Mouse (Mus musculus) neural tube, embryonic 13.5 days (tissue): ENCODE data around the gene Kcnn4. TPM values are rescaled to one million over a fixed set of nuclear protein-coding genes. Genes with fewer than 3 reads are reported as not detected.

Experiments used
- ATAC-seq: fragments of 200-750 bp; cut with Nextera tagmentation; 2 replicates; pipeline ENCODE4 v1.8.0; 2017; ENCODE audit warnings: low read depth, mild to moderate bottlenecking, moderate TSS enrichment, moderate library complexity
- H3K27ac ChIP-seq: fragments of 300-500 bp; sonication (generic); replicated peaks from 2 replicates; pipeline ENCODE4 v1.5.1; 2015; ENCODE audit warnings: moderate library complexity, mild to moderate bottlenecking, inconsistent platforms
- H3K27me3 ChIP-seq: fragments of 300-500 bp; sonication (generic); 2 replicates; pipeline ENCODE4 v1.6.1; 2015; ENCODE audit warnings: mild to moderate bottlenecking, inconsistent platforms
- H3K36me3 ChIP-seq: fragments of 300-500 bp; sonication (generic); 2 replicates; pipeline ENCODE4 v1.6.1; 2015; ENCODE audit warnings: mild to moderate bottlenecking, inconsistent platforms
- H3K4me1 ChIP-seq: fragments of 300-500 bp; sonication (generic); replicated peaks from 2 replicates; pipeline ENCODE4 v1.6.1; 2015; ENCODE audit warnings: inconsistent platforms
- H3K4me2 ChIP-seq: fragments of 300-500 bp; sonication (generic); 2 replicates; pipeline ENCODE4 v1.6.1; 2015; ENCODE audit warnings: inconsistent platforms, mild to moderate bottlenecking, moderate library complexity
- H3K4me3 ChIP-seq: fragments of 300-500 bp; sonication (generic); 2 replicates; pipeline ENCODE4 v1.5.1; 2015; ENCODE audit warnings: mild to moderate bottlenecking, inconsistent platforms
- H3K9ac ChIP-seq: fragments of 300-500 bp; sonication (generic); 2 replicates; pipeline ENCODE4 v1.6.1; 2015; ENCODE audit warnings: moderate library complexity, mild to moderate bottlenecking, inconsistent platforms
- H3K9me3 ChIP-seq: fragments of 300-500 bp; sonication (generic); 2 replicates; pipeline ENCODE4 v1.6.1; 2016; ENCODE audit warnings: inconsistent platforms
- WGBS: fragments of 180-500 bp; shearing (Covaris S2); methylation state at CpG from one replicate; pipeline ENCODE4 v1.1.7; 2015; 5-methylcytosine and 5-hydroxymethylcytosine counted together
- polyA plus RNA-seq: library from polyadenylated mRNA; unstranded; fragments of >200 nt; fragmentation: Nextera tagmentation; extraction: Ambion mirVana; gene quantifications from 2 replicates; pipeline ENCODE4 v1.2.1, GENCODE M21; 2015

The Kcnn4 gene
- polyA plus RNA-seq, 1 experiment from 2014 or later: 2.2 TPM

- Histone ChIP-seq H3K9me3 (no peaks in the 10 kb centered on the region), H3K4me1 (peaks cover 3% of the 10 kb centered on the region; the same call in 1 of the 2 replicates), H3K36me3 (no peaks in the 10 kb centered on the region), H3K27me3 (0 out of 2 replicates have a peak, but pooled peaks cover 5% of the 10 kb centered on the region), H3K4me2 (no peak overlapping the region), H3K9ac (no peak overlapping the region), H3K27ac (no peak overlapping the region), H3K4me3 (no peak overlapping the region)
- ATAC-seq: no peak
- 85% methylated on average over 16 of the region's 16 CpGs for WGBS
These were observed 12.8 kb downstream of the Kcnn4 start for GRCm38 (mm10) chr7:24382730-24383372.

GRCm38 (mm10) chr7:24384070-24384469 lies 14.0 kb downstream of the Kcnn4 start:
- no peak overlapping the region for H3K27ac ChIP-seq
- H3K9ac ChIP-seq: no peak overlapping the region
- no peaks in the 10 kb centered on the region for H3K4me1 ChIP-seq
- H3K36me3 ChIP-seq: no peaks in the 10 kb centered on the region
- no peak overlapping the region for H3K4me3 ChIP-seq
- no peaks in the 10 kb centered on the region for H3K9me3 ChIP-seq
- 67% methylated on average over 6 of the region's 6 CpGs for WGBS
- 0 out of 2 replicates have a peak, but pooled peaks cover 5% of the 10 kb centered on the region for H3K27me3 ChIP-seq
- H3K4me2 ChIP-seq: no peak overlapping the region
- ATAC-seq: no peak

- Histone ChIP-seq H3K4me3 (no peak overlapping the region), H3K9me3 (no peaks in the 10 kb centered on the region), H3K4me2 (peak overlapping the region; percentile 21; the same call in 1 of the 2 replicates), H3K4me1 (peaks cover 6% of the 10 kb centered on the region), H3K36me3 (no peaks in the 10 kb centered on the region), H3K27me3 (0 out of 2 replicates have a peak, but pooled peaks cover 5% of the 10 kb centered on the region), H3K9ac (no peak overlapping the region), H3K27ac (no peak overlapping the region)
- 0 out of 2 replicates have a peak, but pooled peaks have one; percentile 29 for ATAC-seq
- 9% methylated on average over 11 of the region's 11 CpGs for WGBS
These were observed 14.8 kb downstream of the Kcnn4 start for GRCm38 (mm10) chr7:24384827-24385226.

GRCm38 (mm10) chr7:24387059-24387556 lies 17.0 kb downstream of the Kcnn4 start:
- H3K9me3 ChIP-seq: no peaks in the 10 kb centered on the region
- peaks cover 27% of the 10 kb centered on the region for H3K4me1 ChIP-seq
- no peak overlapping the region for H3K9ac ChIP-seq
- H3K27me3 ChIP-seq: 0 out of 2 replicates have a peak, but pooled peaks cover 5% of the 10 kb centered on the region
- no peak overlapping the region for H3K4me2 ChIP-seq
- no peak for ATAC-seq
- 86% methylated on average over 10 of the region's 10 CpGs for WGBS
- H3K27ac ChIP-seq: no peak overlapping the region
- H3K36me3 ChIP-seq: no peaks in the 10 kb centered on the region
- H3K4me3 ChIP-seq: no peak overlapping the region

GRCm38 (mm10) chr7:24389516-24390187 lies 19.6 kb downstream of the Kcnn4 start:
- ATAC-seq: no peak
- peak overlapping the region; percentile 46 for H3K27ac ChIP-seq
- WGBS: 63% methylated on average over 13 of the region's 13 CpGs

GRCm38 (mm10) chr7:24390512-24390911 lies 20.4 kb downstream of the Kcnn4 start:
- H3K9me3 ChIP-seq: no peaks in the 10 kb centered on the region
- H3K9ac ChIP-seq: peak overlapping the region; percentile 59; the same call in 1 of the 2 replicates
- peak overlapping the region; percentile 54 for H3K4me2 ChIP-seq
- H3K4me3 ChIP-seq: no peak overlapping the region
- WGBS: 23% methylated on average over 7 of the region's 7 CpGs
- H3K4me1 ChIP-seq: peaks cover 27% of the 10 kb centered on the region
- peak; percentile 42; the same call in 1 of the 2 replicates for ATAC-seq
- no peaks in the 10 kb centered on the region for H3K27me3 ChIP-seq
- no peaks in the 10 kb centered on the region for H3K36me3 ChIP-seq
- H3K27ac ChIP-seq: peak overlapping the region; percentile 93

More at GRCm38 (mm10) chr7:24389516-24390187, 19.6 kb downstream of the Kcnn4 start:
- no peak overlapping the region for H3K4me3 ChIP-seq
- 0 out of 2 replicates have a peak overlapping the region, but pooled peaks have one; percentile 17 for H3K9ac ChIP-seq
- H3K9me3 ChIP-seq: no peaks in the 10 kb centered on the region
- H3K27me3 ChIP-seq: 0 out of 2 replicates have a peak, but pooled peaks cover under 1% of the 10 kb centered on the region
- no peaks in the 10 kb centered on the region for H3K36me3 ChIP-seq
- H3K4me2 ChIP-seq: no peak overlapping the region
- peaks cover 27% of the 10 kb centered on the region for H3K4me1 ChIP-seq

- Histone ChIP-seq H3K9me3 (no peaks in the 10 kb centered on the region), H3K9ac (peak overlapping the region; percentile 59), H3K4me1 (peaks cover 27% of the 10 kb centered on the region), H3K36me3 (no peaks in the 10 kb centered on the region), H3K27ac (peak overlapping the region; percentile 93), H3K27me3 (no peaks in the 10 kb centered on the region), H3K4me2 (peak overlapping the region; percentile 54), H3K4me3 (0 out of 2 replicates have a peak overlapping the region, but pooled peaks have one; percentile 23)
- peak; percentile 92 for ATAC-seq
- WGBS: under 1% methylated on average over 5 of the region's 5 CpGs
These were observed 21.0 kb downstream of the Kcnn4 start for GRCm38 (mm10) chr7:24391077-24391476.

GRCm38 (mm10) chr7:24391687-24392086 lies 21.6 kb downstream of the Kcnn4 start:
- peak overlapping the region; percentile 93 for H3K27ac ChIP-seq
- H3K36me3 ChIP-seq: no peaks in the 10 kb centered on the region
- no peak for ATAC-seq
- H3K4me1 ChIP-seq: peaks cover 27% of the 10 kb centered on the region
- H3K9me3 ChIP-seq: no peaks in the 10 kb centered on the region
- no peaks in the 10 kb centered on the region for H3K27me3 ChIP-seq
- no peak overlapping the region for H3K4me3 ChIP-seq
- 87% methylated on average over 2 of the region's 2 CpGs for WGBS
- H3K4me2 ChIP-seq: peak overlapping the region; percentile 54
- peak overlapping the region; percentile 59 for H3K9ac ChIP-seq

- no peak overlapping the region for H3K4me3 ChIP-seq
These were observed 24.0 kb downstream of the Kcnn4 start for GRCm38 (mm10) chr7:24394054-24394453.

GRCm38 (mm10) chr7:24394475-24395161 lies 24.6 kb downstream of the Kcnn4 start:
- no peak overlapping the region for H3K4me3 ChIP-seq
- H3K36me3 ChIP-seq: no peaks in the 10 kb centered on the region
- WGBS: 71% methylated on average over 15 of the region's 15 CpGs
- H3K9me3 ChIP-seq: no peaks in the 10 kb centered on the region
- no peak overlapping the region for H3K9ac ChIP-seq
- H3K27ac ChIP-seq: no peak overlapping the region
- no peaks in the 10 kb centered on the region for H3K27me3 ChIP-seq
- H3K4me2 ChIP-seq: no peak overlapping the region
- no peak for ATAC-seq
- peaks cover 23% of the 10 kb centered on the region for H3K4me1 ChIP-seq

More at GRCm38 (mm10) chr7:24394054-24394453, 24.0 kb downstream of the Kcnn4 start:
- Histone ChIP-seq H3K9me3 (no peaks in the 10 kb centered on the region), H3K27ac (no peak overlapping the region), H3K4me2 (no peak overlapping the region), H3K27me3 (no peaks in the 10 kb centered on the region), H3K36me3 (no peaks in the 10 kb centered on the region), H3K4me1 (peaks cover 27% of the 10 kb centered on the region), H3K9ac (no peak overlapping the region)
- WGBS: 87% methylated on average over 3 of the region's 3 CpGs
- ATAC-seq: no peak

- Histone ChIP-seq H3K9me3 (no peaks in the 10 kb centered on the region), H3K27me3 (no peaks in the 10 kb centered on the region), H3K27ac (no peak overlapping the region), H3K4me3 (no peak overlapping the region), H3K36me3 (no peaks in the 10 kb centered on the region), H3K4me2 (no peak overlapping the region), H3K9ac (peak overlapping the region; percentile 17; the same call in 1 of the 2 replicates), H3K4me1 (peaks cover 20% of the 10 kb centered on the region)
- no peak for ATAC-seq
- 82% methylated on average over 11 of the region's 11 CpGs for WGBS
These were observed 26.8 kb downstream of the Kcnn4 start for GRCm38 (mm10) chr7:24396832-24397231.
